8 mouse cellular contexts compared by ENCODE assay signal in the genomic region with DNA sequence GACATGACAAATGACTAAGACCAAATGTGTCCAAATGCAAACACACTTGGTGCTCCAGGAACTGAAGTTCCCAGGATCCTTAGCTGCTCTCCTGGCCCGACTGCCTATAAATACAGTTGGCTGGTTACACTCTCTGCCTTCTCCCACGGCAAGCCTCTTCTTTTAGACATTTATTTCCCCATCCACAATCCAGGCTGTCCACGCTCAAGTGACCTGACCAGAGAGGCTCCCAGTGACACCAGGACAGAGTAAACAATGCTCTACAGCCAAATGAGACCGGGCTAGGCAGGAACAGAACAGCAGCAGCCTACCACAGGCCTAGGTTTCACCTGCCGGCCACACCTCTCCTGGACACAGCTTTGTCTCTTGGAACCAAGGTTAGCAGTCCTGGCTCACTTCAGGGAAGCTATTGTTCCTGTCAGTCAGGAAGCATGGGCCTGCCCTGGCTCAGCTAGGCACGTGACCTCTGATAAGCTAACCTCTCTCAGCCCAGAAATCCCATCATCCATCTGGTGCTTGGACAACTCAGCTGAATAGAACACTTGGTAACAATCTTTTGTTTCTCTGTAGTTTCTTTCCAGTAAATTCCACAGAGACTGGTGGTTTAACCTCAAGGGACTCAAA. TPM values are rescaled to one million over a fixed set of nuclear protein-coding genes. Genes with fewer than 3 reads are reported as not detected.
A peak's percentile ranks its signal among the peaks of the same experiment; 100 is the strongest.
DNase-seq lines count a peak whose midpoint lies in the region; ATAC-seq and TF ChIP-seq lines count a peak whose summit lies in the region.
"Had no signal": no experiment of that assay in that cellular context is flagged by ENCODE, and none has a peak within 500 bp of the region (broad histone marks: within the 10 kb centered on the region; RNA-seq: fewer than 3 reads in every experiment).

No protein-coding gene starts in this region.

- TF ChIP-seq CTCF in liver, postnatal 0 days (IDR thresholded peaks at IDR 0.05; ENCODE audit: low read depth), result no peak

- peak; percentile 65 for ATAC-seq in intestine, embryonic 15.5 days
- ATAC-seq in liver, postnatal 0 days, result peak; percentile 85

- H3K4me2 ChIP-seq in intestine, embryonic 15.5 days (replicated peaks), result no peak overlapping the region
- no peak overlapping the region for H3K4me2 ChIP-seq in liver, postnatal 0 days (ENCODE audit: low read depth, low read length)
- H3K4me2 ChIP-seq: limb, embryonic 15.5 days had no signal

- H3K9ac ChIP-seq in intestine, embryonic 15.5 days, result no peak overlapping the region
- no peak overlapping the region for H3K9ac ChIP-seq in liver, postnatal 0 days (replicated peaks)
- H3K9ac ChIP-seq: limb, embryonic 15.5 days had no signal

- no peaks in the 10 kb centered on the region for H3K27me3 ChIP-seq in embryonic facial prominence, embryonic 10.5 days (replicated peaks; ENCODE audit: low read depth, poor library complexity, severe bottlenecking)
- H3K27me3 ChIP-seq in intestine, embryonic 15.5 days (replicated peaks), result no peaks in the 10 kb centered on the region
- no peaks in the 10 kb centered on the region for H3K27me3 ChIP-seq in liver, postnatal 0 days (ENCODE audit: insufficient read depth, low read length)
- H3K27me3 ChIP-seq: limb, embryonic 15.5 days had no signal

- TF ChIP-seq EP300 in liver, postnatal 0 days (IDR thresholded peaks at IDR 0.05; ENCODE audit: low read depth), result peak; percentile 53; the same call in 1 of the 2 replicates

- peaks cover 10% of the 10 kb centered on the region for H3K36me3 ChIP-seq in embryonic facial prominence, embryonic 10.5 days (replicated peaks)
- no peaks in the 10 kb centered on the region for H3K36me3 ChIP-seq in intestine, embryonic 15.5 days
- 0 out of 2 replicates have a peak, but pooled peaks cover 2% of the 10 kb centered on the region for H3K36me3 ChIP-seq in liver, postnatal 0 days (replicated peaks; ENCODE audit: insufficient read depth, low read length)
- H3K36me3 ChIP-seq: limb, embryonic 15.5 days had no signal

- 61% methylated on average over 6 of the region's 6 CpGs for whole genome bisulfite sequencing in embryonic facial prominence, embryonic 10.5 days
- 19% methylated on average over 6 of the region's 6 CpGs for WGBS in intestine, embryonic 15.5 days
- 35% methylated on average over 6 of the region's 6 CpGs for WGBS in liver, postnatal 0 days (ENCODE audit: insufficient replicate concordance)

- peak overlapping the region; percentile 48; the same call in 1 of the 2 replicates for H3K27ac ChIP-seq in embryonic facial prominence, embryonic 10.5 days (replicated peaks)
- H3K27ac ChIP-seq in intestine, embryonic 15.5 days, result peak overlapping the region; percentile 83
- peak overlapping the region; percentile 81 for H3K27ac ChIP-seq in liver, postnatal 0 days (ENCODE audit: low read depth)
- H3K27ac ChIP-seq: limb, embryonic 15.5 days had no signal

- peak; percentile 49 for DNase-seq in Muller cell, postnatal 12 days (ENCODE audit: inconsistent ontology term)
- no peak for DNase-seq in embryonic facial prominence, embryonic 10.5 days (ENCODE audit: low spot score)
- DNase-seq in liver, postnatal 0 days, result peak; percentile 54
- no peak for DNase-seq in cerebellum, postnatal 14 days
- DNase-seq in urinary bladder, postnatal 14 days (ENCODE audit: low spot score), result no peak
- no peak for DNase-seq in cerebellum, postnatal 25 days

- no peak overlapping the region for H3K4me3 ChIP-seq in embryonic facial prominence, embryonic 10.5 days
- H3K4me3 ChIP-seq in intestine, embryonic 15.5 days (replicated peaks), result no peak overlapping the region
- no peak overlapping the region for H3K4me3 ChIP-seq in liver, postnatal 0 days (ENCODE audit: low read depth, low read length)
- H3K4me3 ChIP-seq: limb, embryonic 15.5 days had no signal

- H3K9me3 ChIP-seq in embryonic facial prominence, embryonic 10.5 days, result no peaks in the 10 kb centered on the region
- H3K9me3 ChIP-seq in intestine, embryonic 15.5 days, result no peaks in the 10 kb centered on the region
- no peaks in the 10 kb centered on the region for H3K9me3 ChIP-seq in liver, postnatal 0 days (ENCODE audit: low read length)
- H3K9me3 ChIP-seq: limb, embryonic 15.5 days had no signal

- peaks cover 82% of the 10 kb centered on the region for H3K4me1 ChIP-seq in embryonic facial prominence, embryonic 10.5 days
- H3K4me1 ChIP-seq in intestine, embryonic 15.5 days (replicated peaks), result peaks cover 76% of the 10 kb centered on the region
- peaks cover 66% of the 10 kb centered on the region for H3K4me1 ChIP-seq in liver, postnatal 0 days (ENCODE audit: insufficient read depth)

RNA-seq across cellular contexts. Expression of gene Actn1, which starts 43.8 kb away (rescaled TPM):
- polyA plus RNA-seq in embryonic facial prominence, embryonic 10.5 days (2016; fragmentation: Nextera tagmentation; extraction: Ambion mirVana), result 38.2 and 39.3 TPM in 2 replicates
- polyA plus RNA-seq in intestine, embryonic 15.5 days (2015; fragmentation: Nextera tagmentation; extraction: Ambion mirVana), result 51.2 and 53.6 TPM in 2 replicates
- polyA plus RNA-seq in liver, postnatal 0 days (2015; fragmentation: Nextera tagmentation; extraction: Ambion mirVana), result 7.7 and 8.4 TPM in 2 replicates

Comparison
In these comparisons a context has a peak if more than half of its experiments do, and no peak if none do; other contexts are left out.
1. DNase-seq: peak in Muller cell, postnatal 12 days (single experiment) and liver, postnatal 0 days (single experiment); none in embryonic facial prominence, embryonic 10.5 days (single experiment), cerebellum, postnatal 14 days (0 of 2), urinary bladder, postnatal 14 days (single experiment) and cerebellum, postnatal 25 days (0 of 2).
2. Peak in every context shown above with its lines, with median percentiles within 50 percentile points of each other: H3K27ac ChIP-seq.